Mouse (Mus musculus): ENCODE data around the gene Golga2. TPM values are rescaled to one million over a fixed set of nuclear protein-coding genes. Genes with fewer than 3 reads are reported as not detected.

Golga2 gene
- polyA plus RNA-seq, 1 experiment from 2014 or later: 24.6 TPM

GRCm38 (mm10) chr2:32252658-32253057, 34.5 kb upstream of the Golga2 start:
- Histone ChIP-seq H3K4me1 (ENCODE audit: control insufficient read depth, insufficient read depth, low read length) (peaks cover 11% of the 10 kb centered on the region; the same call in 1 of the 2 replicates), H3K9ac (ENCODE audit: low read length) (no peak overlapping the region), H3K36me3 (ENCODE audit: control insufficient read depth, insufficient read depth, low read length) (0 out of 2 replicates have a peak, but pooled peaks cover 21% of the 10 kb centered on the region), H3K27me3 (ENCODE audit: control insufficient read depth, insufficient read depth, low read length) (no peaks in the 10 kb centered on the region), H3K4me2 (ENCODE audit: low read depth, low read length) (no peak overlapping the region), H3K27ac (ENCODE audit: low read length) (peak overlapping the region; percentile 40; the same call in 1 of the 2 replicates), H3K9me3 (replicated peaks; ENCODE audit: control insufficient read depth, low read length) (no peaks in the 10 kb centered on the region), H3K4me3 (replicated peaks; ENCODE audit: low read length) (no peak overlapping the region)
- no peak for ATAC-seq (ENCODE audit: insufficient read depth, low FRiP score)
- 84% methylated on average over 5 of the region's 5 CpGs for WGBS

- Histone ChIP-seq H3K27me3 (ENCODE audit: control insufficient read depth, insufficient read depth, low read length) (no peaks in the 10 kb centered on the region), H3K27ac (ENCODE audit: low read length) (no peak overlapping the region), H3K4me2 (ENCODE audit: low read depth, low read length) (no peak overlapping the region), H3K9ac (ENCODE audit: low read length) (no peak overlapping the region; the same call in 1 of the 2 replicates), H3K36me3 (ENCODE audit: control insufficient read depth, insufficient read depth, low read length) (0 out of 2 replicates have a peak, but pooled peaks cover 14% of the 10 kb centered on the region), H3K9me3 (replicated peaks; ENCODE audit: control insufficient read depth, low read length) (no peaks in the 10 kb centered on the region), H3K4me3 (replicated peaks; ENCODE audit: low read length) (no peak overlapping the region), H3K4me1 (ENCODE audit: control insufficient read depth, insufficient read depth, low read length) (peaks cover 11% of the 10 kb centered on the region; the same call in 1 of the 2 replicates)
- WGBS: 83% methylated on average over 1 of the region's 1 CpGs
- ATAC-seq (ENCODE audit: insufficient read depth, low FRiP score): no peak
Observed at GRCm38 (mm10) chr2:32253352-32253751, 33.8 kb upstream of the Golga2 start.

- peaks cover 20% of the 10 kb centered on the region for H3K4me1 ChIP-seq (ENCODE audit: control insufficient read depth, insufficient read depth, low read length)
- no peaks in the 10 kb centered on the region for H3K9me3 ChIP-seq (replicated peaks; ENCODE audit: control insufficient read depth, low read length)
- H3K36me3 ChIP-seq (ENCODE audit: control insufficient read depth, insufficient read depth, low read length): 0 out of 2 replicates have a peak, but pooled peaks cover 6% of the 10 kb centered on the region
- H3K27me3 ChIP-seq (ENCODE audit: control insufficient read depth, insufficient read depth, low read length): no peaks in the 10 kb centered on the region
- H3K4me3 ChIP-seq (replicated peaks; ENCODE audit: low read length): no peak overlapping the region
- no peak overlapping the region for H3K9ac ChIP-seq (ENCODE audit: low read length)
- H3K27ac ChIP-seq (ENCODE audit: low read length): no peak overlapping the region
- WGBS: 75% methylated on average over 5 of the region's 5 CpGs
- no peak for ATAC-seq (ENCODE audit: insufficient read depth, low FRiP score)
- no peak overlapping the region for H3K4me2 ChIP-seq (ENCODE audit: low read depth, low read length)
Observed at GRCm38 (mm10) chr2:32254563-32254962, 32.6 kb upstream of the Golga2 start.

- WGBS: 70% methylated on average over 11 of the region's 11 CpGs
Observed at GRCm38 (mm10) chr2:32256273-32256672, 30.9 kb upstream of the Golga2 start.

GRCm38 (mm10) chr2:32258887-32259533, 28.2 kb upstream of the Golga2 start:
- Histone ChIP-seq H3K9ac (ENCODE audit: low read length) (peak overlapping the region; percentile 91), H3K4me2 (ENCODE audit: low read depth, low read length) (peak overlapping the region; percentile 85), H3K27me3 (ENCODE audit: control insufficient read depth, insufficient read depth, low read length) (no peaks in the 10 kb centered on the region), H3K4me3 (replicated peaks; ENCODE audit: low read length) (peak overlapping the region; percentile 82), H3K27ac (ENCODE audit: low read length) (peak overlapping the region; percentile 72; the same call in 1 of the 2 replicates), H3K9me3 (replicated peaks; ENCODE audit: control insufficient read depth, low read length) (no peaks in the 10 kb centered on the region), H3K4me1 (ENCODE audit: control insufficient read depth, insufficient read depth, low read length) (peaks cover 8% of the 10 kb centered on the region), H3K36me3 (ENCODE audit: control insufficient read depth, insufficient read depth, low read length) (no peaks in the 10 kb centered on the region)
- no peak for ATAC-seq (ENCODE audit: insufficient read depth, low FRiP score)
- WGBS: 42% methylated on average over 6 of the region's 6 CpGs

More at GRCm38 (mm10) chr2:32256273-32256672, 30.9 kb upstream of the Golga2 start:
- Histone ChIP-seq H3K4me2 (ENCODE audit: low read depth, low read length) (no peak overlapping the region), H3K4me3 (replicated peaks; ENCODE audit: low read length) (no peak overlapping the region), H3K27ac (ENCODE audit: low read length) (no peak overlapping the region), H3K27me3 (ENCODE audit: control insufficient read depth, insufficient read depth, low read length) (no peaks in the 10 kb centered on the region), H3K36me3 (ENCODE audit: control insufficient read depth, insufficient read depth, low read length) (0 out of 2 replicates have a peak, but pooled peaks cover 6% of the 10 kb centered on the region), H3K9ac (ENCODE audit: low read length) (no peak overlapping the region), H3K9me3 (replicated peaks; ENCODE audit: control insufficient read depth, low read length) (no peaks in the 10 kb centered on the region), H3K4me1 (ENCODE audit: control insufficient read depth, insufficient read depth, low read length) (peaks cover 20% of the 10 kb centered on the region)
- no peak for ATAC-seq (ENCODE audit: insufficient read depth, low FRiP score)

- Histone ChIP-seq H3K27ac (ENCODE audit: low read length) (peak within 1 kb of the TSS; percentile 72; the same call in 1 of the 2 replicates), H3K9me3 (replicated peaks; ENCODE audit: control insufficient read depth, low read length) (no peaks in the 10 kb centered on the region), H3K36me3 (ENCODE audit: control insufficient read depth, insufficient read depth, low read length) (no peaks in the 10 kb centered on the region), H3K27me3 (ENCODE audit: control insufficient read depth, insufficient read depth, low read length) (no peaks in the 10 kb centered on the region), H3K4me2 (ENCODE audit: low read depth, low read length) (peak within 1 kb of the TSS; percentile 85), H3K4me1 (ENCODE audit: control insufficient read depth, insufficient read depth, low read length) (peaks cover 8% of the 10 kb centered on the region), H3K4me3 (replicated peaks; ENCODE audit: low read length) (peak within 1 kb of the TSS; percentile 82), H3K9ac (ENCODE audit: low read length) (peak within 1 kb of the TSS; percentile 91)
- peak; percentile 91 for ATAC-seq (ENCODE audit: insufficient read depth, low FRiP score)
- WGBS: 2% methylated on average over 59 of the region's 59 CpGs
Observed at GRCm38 (mm10) chr2:32259657-32260417, 27.3 kb upstream of the Golga2 start, which contains the start of gene Uck1. Gene Uck1 (minus strand): TSS chr2:32260159.

GRCm38 (mm10) chr2:32260635-32261034, 26.5 kb upstream of the Golga2 start:
- Histone ChIP-seq H3K27ac (ENCODE audit: low read length) (no peak overlapping the region), H3K9ac (ENCODE audit: low read length) (no peak overlapping the region), H3K27me3 (ENCODE audit: control insufficient read depth, insufficient read depth, low read length) (no peaks in the 10 kb centered on the region), H3K4me2 (ENCODE audit: low read depth, low read length) (peak overlapping the region; percentile 85; the same call in 1 of the 2 replicates), H3K9me3 (replicated peaks; ENCODE audit: control insufficient read depth, low read length) (no peaks in the 10 kb centered on the region), H3K4me1 (ENCODE audit: control insufficient read depth, insufficient read depth, low read length) (peaks cover 8% of the 10 kb centered on the region), H3K4me3 (replicated peaks; ENCODE audit: low read length) (no peak overlapping the region), H3K36me3 (ENCODE audit: control insufficient read depth, insufficient read depth, low read length) (no peaks in the 10 kb centered on the region)
- WGBS: 29% methylated on average over 4 of the region's 4 CpGs
- no peak for ATAC-seq (ENCODE audit: insufficient read depth, low FRiP score)

- H3K4me1 ChIP-seq (ENCODE audit: control insufficient read depth, insufficient read depth, low read length): no peaks in the 10 kb centered on the region
- H3K27ac ChIP-seq (ENCODE audit: low read length): no peak overlapping the region
- 71% methylated on average over 3 of the region's 3 CpGs for WGBS
- no peak overlapping the region for H3K9ac ChIP-seq (ENCODE audit: low read length)
- no peak overlapping the region for H3K4me2 ChIP-seq (ENCODE audit: low read depth, low read length)
- peaks cover 13% of the 10 kb centered on the region for H3K36me3 ChIP-seq (ENCODE audit: control insufficient read depth, insufficient read depth, low read length)
- H3K27me3 ChIP-seq (ENCODE audit: control insufficient read depth, insufficient read depth, low read length): no peaks in the 10 kb centered on the region
- ATAC-seq (ENCODE audit: insufficient read depth, low FRiP score): no peak
- no peak overlapping the region for H3K4me3 ChIP-seq (replicated peaks; ENCODE audit: low read length)
- no peaks in the 10 kb centered on the region for H3K9me3 ChIP-seq (replicated peaks; ENCODE audit: control insufficient read depth, low read length)
Observed at GRCm38 (mm10) chr2:32275823-32276222, 11.4 kb upstream of the Golga2 start.

GRCm38 (mm10) chr2:32282289-32282688, 4.9 kb upstream of the Golga2 start:
- no peak for ATAC-seq (ENCODE audit: insufficient read depth, low FRiP score)
- no peaks in the 10 kb centered on the region for H3K27me3 ChIP-seq (ENCODE audit: control insufficient read depth, insufficient read depth, low read length)
- peaks cover 6% of the 10 kb centered on the region for H3K4me1 ChIP-seq (ENCODE audit: control insufficient read depth, insufficient read depth, low read length)
- no peak overlapping the region for H3K9ac ChIP-seq (ENCODE audit: low read length)
- H3K27ac ChIP-seq (ENCODE audit: low read length): no peak overlapping the region
- peaks cover 20% of the 10 kb centered on the region for H3K36me3 ChIP-seq (ENCODE audit: control insufficient read depth, insufficient read depth, low read length)
- no peak overlapping the region for H3K4me3 ChIP-seq (replicated peaks; ENCODE audit: low read length)
- 90% methylated on average over 2 of the region's 2 CpGs for WGBS
- H3K9me3 ChIP-seq (replicated peaks; ENCODE audit: control insufficient read depth, low read length): no peaks in the 10 kb centered on the region
- H3K4me2 ChIP-seq (ENCODE audit: low read depth, low read length): no peak overlapping the region

Data from stomach, embryonic 16.5 days (tissue).